Mouse (Mus musculus): ENCODE measurements around the gene Ccdc142.
A peak's percentile ranks its signal among the peaks of the same experiment; 100 is the strongest.

Gene Ccdc142

GRCm38 (mm10) chr6:83101316-83101687, at the start of gene Ccdc142, which contains the start of gene Gm42688:
Ccdc142 (plus strand) TSS chr6:83101601.
Gm42688 (plus strand) TSS chr6:83101617.
- peak; percentile 92 to 93 for DNase-seq (ENCODE audit: low spot score in 2 of 2)

GRCm38 (mm10) chr6:83053136-83053960, 48.1 kb upstream of the Ccdc142 start:
- peak in 1 of 2 experiments; percentile 26 for DNase-seq (ENCODE audit: low spot score in 2 of 2)

GRCm38 (mm10) chr6:83054074-83054851, 47.1 kb upstream of the Ccdc142 start, which contains the start of gene Aup1:
Aup1 (plus strand) TSS chr6:83054521.
- peak; percentile 96 to 97 for DNase-seq (ENCODE audit: low spot score in 2 of 2)

- peak; percentile 28 to 35 for DNase-seq (ENCODE audit: low spot score in 2 of 2)
Observed at GRCm38 (mm10) chr6:83054871-83055431, 46.5 kb upstream of the Ccdc142 start, which contains the start of gene Htra2. Htra2 (minus strand) TSS chr6:83055273.

- no peak for DNase-seq (ENCODE audit: low spot score in 2 of 2)
Observed at GRCm38 (mm10) chr6:83057790-83058189, 43.6 kb upstream of the Ccdc142 start, which contains the start of gene Dqx1. Dqx1 (plus strand) TSS chr6:83057844.

GRCm38 (mm10) chr6:83058725-83059124, 42.7 kb upstream of the Ccdc142 start:
- DNase-seq (ENCODE audit: low spot score in 2 of 2), result no peak

- no peak for DNase-seq (ENCODE audit: low spot score in 2 of 2)
Observed at GRCm38 (mm10) chr6:83065995-83066394, 35.4 kb upstream of the Ccdc142 start.

GRCm38 (mm10) chr6:83066441-83066840, 35.0 kb upstream of the Ccdc142 start:
- DNase-seq (ENCODE audit: low spot score in 2 of 2), result no peak

- DNase-seq (ENCODE audit: low spot score in 2 of 2), result no peak
Observed at GRCm38 (mm10) chr6:83068221-83068620, 33.2 kb upstream of the Ccdc142 start.

- no peak for DNase-seq (ENCODE audit: low spot score in 2 of 2)
Observed at GRCm38 (mm10) chr6:83068706-83069487, 32.5 kb upstream of the Ccdc142 start.

GRCm38 (mm10) chr6:83069488-83070246, 31.7 kb upstream of the Ccdc142 start:
- no peak for DNase-seq (ENCODE audit: low spot score in 2 of 2)

GRCm38 (mm10) chr6:83070247-83070310, 31.3 kb upstream of the Ccdc142 start, which contains the start of gene Tlx2:
Tlx2 (minus strand) TSS chr6:83070293.
- no peak for DNase-seq (ENCODE audit: low spot score in 2 of 2)

GRCm38 (mm10) chr6:83070311-83071219, 30.8 kb upstream of the Ccdc142 start:
- DNase-seq (ENCODE audit: low spot score in 2 of 2), result no peak

GRCm38 (mm10) chr6:83071220-83071619, 30.2 kb upstream of the Ccdc142 start:
- no peak for DNase-seq (ENCODE audit: low spot score in 2 of 2)

- DNase-seq (ENCODE audit: low spot score in 2 of 2), result no peak
Observed at GRCm38 (mm10) chr6:83074979-83075378, 26.4 kb upstream of the Ccdc142 start.

- DNase-seq (ENCODE audit: low spot score in 2 of 2), result no peak
Observed at GRCm38 (mm10) chr6:83077630-83078323, 23.6 kb upstream of the Ccdc142 start, which contains the start of gene Pcgf1. Pcgf1 (plus strand) TSS chr6:83077869.

GRCm38 (mm10) chr6:83078324-83078858, 23.0 kb upstream of the Ccdc142 start:
- peak; percentile 99 for DNase-seq (ENCODE audit: low spot score in 2 of 2)

- DNase-seq (ENCODE audit: low spot score in 2 of 2), result no peak
Observed at GRCm38 (mm10) chr6:83080210-83080609, 21.2 kb upstream of the Ccdc142 start.

GRCm38 (mm10) chr6:83083497-83083896, 17.9 kb upstream of the Ccdc142 start:
- DNase-seq (ENCODE audit: low spot score in 2 of 2), result no peak

Measured in heart, adult 9 months (tissue).